Mouse (Mus musculus) liver, adult 2 months (tissue): Measurements from ENCODE around the gene Irf5.

ENCODE experiments used
- CTCF ChIP-seq: fragments of 200-500 bp; IDR thresholded peaks from 2 replicates; pipeline ENCODE4 v1.5.1; 2011; ENCODE audit warnings: low read depth, low read length, control low read depth
- POLR2A ChIP-seq: fragments of 200-500 bp; IDR thresholded peaks from 2 replicates; pipeline ENCODE4 v1.6.1; 2011; ENCODE audit warnings: low read length, control low read depth; ENCODE audit not compliant: insufficient read depth; ENCODE audit errors: extremely low read depth

DNA sequence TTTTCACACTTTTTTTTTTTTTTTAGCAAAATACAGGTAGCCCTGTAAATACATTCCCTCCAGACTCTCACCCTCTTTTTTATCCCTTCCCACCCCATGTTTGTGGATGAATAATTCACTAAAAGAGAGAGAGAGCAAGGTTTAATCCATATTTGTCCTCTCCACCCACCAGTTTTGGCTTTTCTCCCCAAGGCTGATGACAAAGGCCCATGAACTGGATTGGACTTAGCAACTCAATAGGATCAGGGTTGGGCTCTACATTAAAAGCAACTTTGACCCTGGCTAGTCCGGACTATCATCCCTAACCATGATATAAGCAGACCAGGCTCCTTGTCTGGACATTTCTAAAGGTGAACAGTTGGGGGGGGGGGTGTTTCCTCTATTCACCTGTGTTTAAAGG, 14.5 kb downstream of the Irf5 start:
- TF ChIP-seq CTCF (no peak), POLR2A (no peak)
